Comparison of ENCODE assay signal across 8 mouse cellular contexts in genomic region chr8:121107668-121108656, GRCm38 (mm10). TPM values are rescaled to one million over a fixed set of nuclear protein-coding genes. Genes with fewer than 3 reads are reported as not detected.
DNase-seq lines count a peak whose midpoint lies in the region; ATAC-seq lines count a peak whose summit lies in the region.

TSS of gene Mthfsd (minus strand) at chr8:121108392.

- ATAC-seq in hindbrain, embryonic 16.5 days, result peak; percentile 95

- peaks cover 6% of the 10 kb centered on the region; the same call in 1 of the 2 replicates for H3K27me3 ChIP-seq in hindbrain, embryonic 16.5 days (replicated peaks; ENCODE audit: control insufficient read depth, insufficient read depth, low read length)

- peak; percentile 97 for DNase-seq in WW6 (ENCODE audit: low read depth, low spot score)
- DNase-seq in cerebellum, postnatal 4 days (ENCODE audit: low spot score in 2 of 2), result peak; percentile 97 to 98
- DNase-seq in gastrocnemius, adult 18-20 months (ENCODE audit: low spot score), result peak; percentile 99
- DNase-seq in left cerebral cortex, adult 18-20 months (ENCODE audit: low spot score in 2 of 2), result peak; percentile 99 to 100
- peak; percentile 99 for DNase-seq in right cerebral cortex, adult 18-20 months
- peak; percentile 97 for DNase-seq in urinary bladder, postnatal 10 days (ENCODE audit: low spot score)

- peak within 1 kb of the TSS; percentile 90 for H3K27ac ChIP-seq in hindbrain, embryonic 16.5 days (ENCODE audit: low read depth, low read length)
- H3K27ac ChIP-seq in macrophage, result peak within 1 kb of the TSS; percentile 37

- peaks cover 11% of the 10 kb centered on the region for H3K4me1 ChIP-seq in hindbrain, embryonic 16.5 days (ENCODE audit: control insufficient read depth, insufficient read depth, low read depth, low read length)

- H3K9me3 ChIP-seq in hindbrain, embryonic 16.5 days (ENCODE audit: control insufficient read depth, low read length), result no peaks in the 10 kb centered on the region

- H3K36me3 ChIP-seq in hindbrain, embryonic 16.5 days (ENCODE audit: control insufficient read depth, insufficient read depth, low read length), result peaks cover 7% of the 10 kb centered on the region
- peaks cover 17% of the 10 kb centered on the region; the same call in 1 of the 2 replicates for H3K36me3 ChIP-seq in macrophage (ENCODE audit: inconsistent target)

- peak within 1 kb of the TSS; percentile 87 for H3K9ac ChIP-seq in hindbrain, embryonic 16.5 days (ENCODE audit: low read depth, low read length)

- H3K4me3 ChIP-seq in hindbrain, embryonic 16.5 days (ENCODE audit: low read length), result peak within 1 kb of the TSS; percentile 95
- H3K4me3 ChIP-seq in macrophage (ENCODE audit: inconsistent target), result peak within 1 kb of the TSS; percentile 79

- peak within 1 kb of the TSS; percentile 95 for H3K4me2 ChIP-seq in hindbrain, embryonic 16.5 days (ENCODE audit: low read length)

- 2% methylated on average over 73 of the region's 75 CpGs for WGBS in hindbrain, embryonic 16.5 days
- WGBS in macrophage (ENCODE audit: missing documents), result 1% methylated on average over 75 of the region's 75 CpGs

- H3K79me2 ChIP-seq in macrophage (ENCODE audit: inconsistent target), result peaks cover 15% of the 10 kb centered on the region; the same call in 1 of the 2 replicates

RNA-seq across cellular contexts. Expression of gene Mthfsd, which starts in this region (rescaled TPM):
- 10 to 100 TPM; 12.8 to 14.7 TPM for total RNA-seq in gastrocnemius, adult 18-20 months (2021)
- 45.2 and 46.3 TPM in 2 replicates for polyA plus RNA-seq in hindbrain, embryonic 16.5 days (2015; fragmentation: Nextera tagmentation; extraction: Ambion mirVana)
- total RNA-seq in left cerebral cortex, adult 18-20 months (2021), result 10 to 100 TPM; 37.1 to 43.3 TPM
- total RNA-seq in macrophage (2018; cell fraction: chromatin; rRNA removed), result 100 to 1,000 TPM in 3 of 26 experiments, 10 to 100 TPM in 23; 16.2 to 106 (median 59.5) TPM
- 10 to 100 TPM; 12.0 to 23.6 (median 16.8) TPM for total RNA-seq in macrophage (2018; cell fraction: cytosol; rRNA removed)
- 10 to 100 TPM in 25 of 26 experiments, 1 to 10 TPM in 1; 9.2 to 66.4 (median 36.8) TPM for total RNA-seq in macrophage (2018; cell fraction: nucleus; rRNA removed)
- 17.1 to 23.8 TPM (median 18.7 TPM) in 3 replicates for polyA plus RNA-seq in macrophage (2018)

Comparison
In these comparisons a context has a peak if more than half of its experiments do, and no peak if none do; other contexts are left out.
1. Peak in every context shown above with its lines: DNase-seq, ATAC-seq, H3K4me3 ChIP-seq and H3K27ac ChIP-seq.